Mouse (Mus musculus) forebrain, embryonic 13.5 days (tissue): ENCODE measurements around the gene Parp3. TPM values are rescaled to one million over a fixed set of nuclear protein-coding genes. Genes with fewer than 3 reads are reported as not detected.
"Not testable (repeated sequence)": the region's sequence is repeated elsewhere in the genome, so short reads cannot be mapped to it uniquely, and the experiment has no call there.

Experiments
- ATAC-seq: fragments of 200-750 bp; cut with Nextera tagmentation; 2 replicates; pipeline ENCODE4 v1.8.0; 2017
- H3K27ac ChIP-seq: fragments of 300-500 bp; sonication (generic); 2 replicates; pipeline ENCODE4 v1.5.1; 2015; ENCODE audit warnings: inconsistent platforms, mild to moderate bottlenecking, moderate library complexity
- H3K27me3 ChIP-seq: fragments of 300-500 bp; sonication (generic); 2 replicates; pipeline ENCODE4 v1.6.1; 2015; ENCODE audit warnings: mild to moderate bottlenecking, inconsistent platforms
- H3K36me3 ChIP-seq: fragments of 300-500 bp; sonication (generic); 2 replicates; pipeline ENCODE4 v1.6.1; 2015; ENCODE audit warnings: mild to moderate bottlenecking, inconsistent platforms; ENCODE audit not compliant: poor library complexity, severe bottlenecking
- H3K4me1 ChIP-seq: fragments of 300-500 bp; sonication (generic); 2 replicates; pipeline ENCODE4 v1.6.1; 2015; ENCODE audit warnings: inconsistent platforms
- H3K4me2 ChIP-seq: fragments of 300-500 bp; sonication (generic); 2 replicates; pipeline ENCODE4 v1.6.1; 2015; ENCODE audit warnings: inconsistent platforms, mild to moderate bottlenecking, moderate library complexity
- H3K4me3 ChIP-seq: fragments of 300-500 bp; sonication (generic); 2 replicates; pipeline ENCODE4 v1.5.1; 2015; ENCODE audit warnings: mild to moderate bottlenecking, inconsistent platforms
- H3K9ac ChIP-seq: fragments of 300-500 bp; sonication (generic); 2 replicates; pipeline ENCODE4 v1.6.1; 2015; ENCODE audit warnings: mild to moderate bottlenecking, inconsistent platforms
- H3K9me3 ChIP-seq: fragments of 300-500 bp; sonication (generic); replicated peaks from 2 replicates; pipeline ENCODE4 v1.6.1; 2016; ENCODE audit warnings: inconsistent platforms
- WGBS: fragments of 180-500 bp; shearing (Covaris S2); methylation state at CpG from one replicate; pipeline ENCODE4 v1.1.7; 2015; 5-methylcytosine and 5-hydroxymethylcytosine counted together
- polyA plus RNA-seq: library from polyadenylated mRNA; unstranded; fragments of >200 nt; fragmentation: Nextera tagmentation; extraction: Ambion mirVana; gene quantifications from 2 replicates; pipeline ENCODE4 v1.2.1, GENCODE M21; 2015

Gene Parp3
- polyA plus RNA-seq: 0.23 and 0.70 TPM in 2 replicates

GRCm38 (mm10) chr9:106476924-106477484, at the start of gene Parp3:
Gene Parp3, minus strand, starts transcription at chr9:106476949.
- H3K9me3 ChIP-seq: no peaks in the 10 kb centered on the region
- peak within 1 kb of the TSS; percentile 92 for H3K4me2 ChIP-seq
- H3K4me3 ChIP-seq: peak within 1 kb of the TSS; percentile 70
- under 1% methylated on average over 40 of the region's 41 CpGs for WGBS
- peaks cover 34% of the 10 kb centered on the region for H3K4me1 ChIP-seq
- H3K36me3 ChIP-seq: peaks cover 28% of the 10 kb centered on the region
- H3K9ac ChIP-seq: peak within 1 kb of the TSS; percentile 68
- peak; percentile 98 for ATAC-seq
- no peaks in the 10 kb centered on the region for H3K27me3 ChIP-seq
- H3K27ac ChIP-seq: no peak within 1 kb of the TSS

DNA sequence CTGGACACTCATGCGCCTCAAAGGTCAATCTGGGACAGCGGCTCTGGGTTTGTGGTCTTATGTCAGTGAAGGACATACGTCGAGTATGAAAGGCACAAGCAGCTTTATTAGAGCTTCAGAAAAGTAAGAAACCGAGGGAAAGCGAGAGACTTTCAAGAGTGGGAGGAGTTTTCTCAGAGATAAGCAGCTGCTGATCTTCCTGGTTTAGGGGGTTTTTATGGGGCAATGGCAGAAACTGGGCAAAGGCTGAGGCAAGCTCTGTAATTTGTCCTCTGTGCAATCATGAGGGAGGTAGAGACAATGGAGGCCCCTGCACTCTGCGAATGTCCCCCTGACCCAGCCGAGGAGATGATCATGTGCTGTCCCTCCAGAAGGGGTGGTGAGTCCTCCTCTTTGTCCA, 43.2 kb upstream of the Parp3 start:
- Histone ChIP-seq H3K4me1 (no peaks in the 10 kb centered on the region), H3K9me3 (no peaks in the 10 kb centered on the region), H3K9ac (no peak overlapping the region), H3K4me2 (no peak overlapping the region), H3K27me3 (no peaks in the 10 kb centered on the region), H3K36me3 (no peaks in the 10 kb centered on the region), H3K4me3 (no peak overlapping the region), H3K27ac (no peak overlapping the region)
- 84% methylated on average over 8 of the region's 8 CpGs for WGBS
- no peak for ATAC-seq

- H3K9me3 ChIP-seq: no peaks in the 10 kb centered on the region
- no peaks in the 10 kb centered on the region for H3K27me3 ChIP-seq
- H3K4me1 ChIP-seq: no peaks in the 10 kb centered on the region
- H3K9ac ChIP-seq: no peak overlapping the region
- H3K4me2 ChIP-seq: no peak overlapping the region
- H3K4me3 ChIP-seq: no peak overlapping the region
- WGBS: 93% methylated on average over 2 of the region's 2 CpGs
- no peaks in the 10 kb centered on the region for H3K36me3 ChIP-seq
- no peak for ATAC-seq
- H3K27ac ChIP-seq: no peak overlapping the region
Observed at GRCm38 (mm10) chr9:106519433-106519832, 42.7 kb upstream of the Parp3 start.

GRCm38 (mm10) chr9:106514273-106514672, 37.5 kb upstream of the Parp3 start, which contains the start of gene Iqcf5:
Gene Iqcf5, plus strand, starts transcription at chr9:106514573.
- WGBS: 85% methylated on average over 4 of the region's 4 CpGs
- H3K9me3 ChIP-seq: no peaks in the 10 kb centered on the region
- H3K27ac ChIP-seq: no peak within 1 kb of the TSS
- no peaks in the 10 kb centered on the region for H3K36me3 ChIP-seq
- ATAC-seq: no peak
- no peak within 1 kb of the TSS for H3K4me3 ChIP-seq
- H3K4me2 ChIP-seq: no peak within 1 kb of the TSS
- no peak within 1 kb of the TSS for H3K9ac ChIP-seq
- 0 out of 2 replicates have a peak, but pooled peaks cover 3% of the 10 kb centered on the region for H3K4me1 ChIP-seq
- no peaks in the 10 kb centered on the region for H3K27me3 ChIP-seq

DNA sequence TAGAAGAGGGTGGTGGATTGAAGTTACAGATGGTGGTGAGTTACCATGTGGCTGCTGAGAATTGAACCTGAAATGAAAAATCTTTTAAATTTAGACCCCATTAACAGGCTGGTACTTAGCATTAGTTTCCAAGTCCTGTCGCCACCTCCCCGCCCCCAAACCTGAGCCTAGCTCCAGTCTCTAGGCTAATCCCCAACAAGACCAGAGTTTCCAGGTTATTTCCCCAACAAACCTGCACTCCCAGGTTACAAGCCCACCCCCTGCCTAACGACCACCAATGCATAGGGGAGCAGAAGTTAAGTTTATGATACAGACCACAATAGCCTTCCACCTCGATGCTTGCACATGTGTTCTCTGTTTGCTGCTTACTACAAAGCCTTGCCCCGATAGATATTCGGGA, 36.8 kb upstream of the Parp3 start:
- Histone ChIP-seq H3K9me3 (no peaks in the 10 kb centered on the region), H3K36me3 (no peaks in the 10 kb centered on the region), H3K9ac (no peak overlapping the region), H3K27me3 (no peaks in the 10 kb centered on the region), H3K4me2 (no peak overlapping the region), H3K4me3 (no peak overlapping the region), H3K4me1 (0 out of 2 replicates have a peak, but pooled peaks cover 3% of the 10 kb centered on the region), H3K27ac (no peak overlapping the region)
- no peak for ATAC-seq
- WGBS: 79% methylated on average over 6 of the region's 6 CpGs

- Histone ChIP-seq H3K36me3 (no peaks in the 10 kb centered on the region), H3K4me3 (no peak overlapping the region), H3K9me3 (no peaks in the 10 kb centered on the region), H3K27me3 (no peaks in the 10 kb centered on the region), H3K9ac (no peak overlapping the region), H3K4me2 (no peak overlapping the region), H3K27ac (no peak overlapping the region; the same call in 1 of the 2 replicates), H3K4me1 (0 out of 2 replicates have a peak, but pooled peaks cover 3% of the 10 kb centered on the region)
- 59% methylated on average over 13 of the region's 13 CpGs for WGBS
- no peak for ATAC-seq
Observed at GRCm38 (mm10) chr9:106512729-106513450, 36.1 kb upstream of the Parp3 start.

GRCm38 (mm10) chr9:106509356-106509755, 32.6 kb upstream of the Parp3 start:
- H3K9ac ChIP-seq: no peak overlapping the region
- 0 out of 2 replicates have a peak, but pooled peaks cover 3% of the 10 kb centered on the region for H3K4me1 ChIP-seq
- no peak overlapping the region for H3K4me3 ChIP-seq
- no peak for ATAC-seq
- no peak overlapping the region for H3K27ac ChIP-seq
- no peaks in the 10 kb centered on the region for H3K9me3 ChIP-seq
- WGBS: 94% methylated on average over 10 of the region's 10 CpGs
- no peaks in the 10 kb centered on the region for H3K36me3 ChIP-seq
- H3K27me3 ChIP-seq: no peaks in the 10 kb centered on the region
- no peak overlapping the region for H3K4me2 ChIP-seq

GRCm38 (mm10) chr9:106504246-106504645, 27.5 kb upstream of the Parp3 start:
- Histone ChIP-seq H3K4me2 (no peak overlapping the region), H3K4me1 (no peaks in the 10 kb centered on the region), H3K36me3 (no peaks in the 10 kb centered on the region), H3K4me3 (no peak overlapping the region), H3K27ac (no peak overlapping the region), H3K27me3 (no peaks in the 10 kb centered on the region), H3K9me3 (no peaks in the 10 kb centered on the region), H3K9ac (no peak overlapping the region)
- 81% methylated on average over 6 of the region's 6 CpGs for WGBS
- no peak for ATAC-seq

DNA sequence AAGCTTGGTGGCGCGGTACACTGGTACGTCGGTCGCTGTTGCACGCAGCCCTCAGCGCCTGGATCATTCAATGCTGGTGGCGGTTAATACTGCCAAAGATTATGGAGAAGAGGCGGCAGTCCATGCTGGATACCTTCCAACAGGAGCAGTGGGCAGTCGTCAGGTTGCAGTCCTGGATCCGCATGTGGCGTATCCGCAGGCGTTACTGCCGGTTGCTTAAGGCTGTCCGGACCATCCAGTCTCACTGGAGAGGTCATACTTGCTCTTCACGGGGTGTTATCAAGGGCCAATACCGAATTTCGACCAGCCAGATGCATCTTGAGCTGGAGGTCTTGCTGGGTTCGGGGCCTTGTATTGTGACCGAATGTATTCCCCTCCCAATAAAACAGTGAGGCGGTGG, 25.1 kb upstream of the Parp3 start:
- no peak for ATAC-seq
- Histone ChIP-seq H3K4me3 (no peak overlapping the region), H3K9ac (no peak overlapping the region), H3K4me1 (no peaks in the 10 kb centered on the region), H3K9me3 (no peaks in the 10 kb centered on the region), H3K4me2 (no peak overlapping the region), H3K27me3 (no peaks in the 10 kb centered on the region), H3K36me3 (no peaks in the 10 kb centered on the region), H3K27ac (no peak overlapping the region)
- WGBS: 84% methylated on average over 22 of the region's 22 CpGs

DNA sequence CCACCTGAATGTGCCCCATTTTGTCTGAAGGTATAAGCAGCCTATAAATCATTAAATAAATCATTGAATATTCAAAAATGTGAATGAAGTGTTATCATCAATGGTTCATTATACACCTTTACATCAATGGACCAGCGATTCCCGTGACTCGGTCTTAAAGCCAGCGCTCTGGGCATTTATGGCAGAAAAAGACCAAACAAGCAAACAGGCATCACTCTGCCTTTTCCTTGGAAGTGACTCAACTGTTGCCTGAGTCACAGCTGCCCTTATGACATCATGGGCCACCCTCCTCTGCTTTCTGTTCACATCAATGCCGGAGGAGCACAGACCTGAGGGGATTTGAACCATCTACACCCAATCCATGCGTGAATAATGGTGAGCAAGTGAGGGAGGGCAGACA, 22.9 kb upstream of the Parp3 start, which contains the start of gene Iqcf1:
TSS of gene Iqcf1 (plus strand) at position 301 of the 400 bp plus-strand sequence.
- no peak within 1 kb of the TSS for H3K27ac ChIP-seq
- no peaks in the 10 kb centered on the region for H3K9me3 ChIP-seq
- no peak within 1 kb of the TSS for H3K9ac ChIP-seq
- no peaks in the 10 kb centered on the region for H3K27me3 ChIP-seq
- H3K36me3 ChIP-seq: no peaks in the 10 kb centered on the region
- no peak within 1 kb of the TSS for H3K4me2 ChIP-seq
- H3K4me1 ChIP-seq: no peaks in the 10 kb centered on the region
- ATAC-seq: no peak
- H3K4me3 ChIP-seq: no peak within 1 kb of the TSS
- WGBS: 89% methylated on average over 6 of the region's 6 CpGs

DNA sequence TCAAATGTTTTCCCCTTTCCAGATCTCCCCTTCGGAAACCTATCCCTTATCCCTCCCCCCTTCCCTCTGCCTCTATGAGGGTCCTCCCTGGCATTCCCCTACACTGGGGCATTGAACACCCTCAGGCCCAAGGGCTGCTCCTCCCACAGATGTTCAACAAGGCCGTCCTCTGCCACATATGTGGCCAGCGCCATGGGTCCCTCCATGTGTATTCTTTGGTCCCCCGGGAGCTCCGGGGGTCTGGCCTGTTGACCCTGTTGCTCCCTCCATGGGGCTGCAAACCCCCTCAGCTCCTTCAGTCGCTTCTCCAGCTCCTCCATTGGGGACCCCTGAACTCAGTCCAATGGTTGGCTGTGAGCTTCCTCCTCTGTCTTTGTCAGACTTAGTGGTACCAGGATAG, 10.9 kb upstream of the Parp3 start:
- not testable (repeated sequence) for H3K4me1 ChIP-seq, H3K9ac ChIP-seq, H3K27ac ChIP-seq, ATAC-seq, H3K27me3 ChIP-seq, H3K4me3 ChIP-seq, H3K9me3 ChIP-seq, H3K4me2 ChIP-seq
- peaks cover 40% of the 10 kb centered on the region for H3K36me3 ChIP-seq
- WGBS: 86% methylated on average over 6 of the region's 6 CpGs

DNA sequence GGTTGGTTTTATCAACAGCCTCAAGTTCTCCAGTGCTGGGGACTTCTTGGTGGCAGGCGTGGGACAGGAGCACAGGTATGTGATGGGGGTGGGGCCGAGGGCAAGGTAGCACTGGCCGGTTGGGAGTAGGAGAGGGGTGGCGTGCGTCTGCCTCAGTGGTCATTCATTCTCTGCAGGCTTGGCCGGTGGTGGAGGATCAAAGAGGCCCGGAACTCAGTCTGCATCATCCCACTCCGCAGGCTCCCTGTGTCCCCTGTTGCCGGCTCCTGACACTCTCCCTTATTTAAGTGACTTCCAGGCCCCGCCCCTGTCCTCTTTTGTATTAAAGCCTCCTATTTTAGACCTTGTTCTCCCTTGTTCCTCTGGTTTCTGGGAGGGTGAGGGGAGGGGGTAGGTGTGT, 8.3 kb upstream of the Parp3 start:
- H3K9ac ChIP-seq: no peak overlapping the region
- peaks cover 63% of the 10 kb centered on the region for H3K36me3 ChIP-seq
- no peak overlapping the region for H3K27ac ChIP-seq
- H3K27me3 ChIP-seq: no peaks in the 10 kb centered on the region
- no peaks in the 10 kb centered on the region for H3K9me3 ChIP-seq
- H3K4me1 ChIP-seq: no peaks in the 10 kb centered on the region
- no peak for ATAC-seq
- no peak overlapping the region for H3K4me2 ChIP-seq
- 68% methylated on average over 10 of the region's 10 CpGs for WGBS
- H3K4me3 ChIP-seq: no peak overlapping the region
